Mouse (Mus musculus) heart, adult 18-20 months (tissue): ENCODE results near the gene Fmn2. TPM values are rescaled to one million over a fixed set of nuclear protein-coding genes. Genes with fewer than 3 reads are reported as not detected.

Experiments used
- DNase-seq, 2 experiments: peaks; one replicate each; pipeline ENCODE4 v3.0.0; 2021 to 2022; ENCODE audit warnings: mixed read lengths in 1 of 2
- long read RNA-seq, 2 experiments: library from polyadenylated mRNA; stranded (forward); transcript quantifications; one replicate each; pipeline ENCODE4 v2.0.0; 2021
- total RNA-seq, 2 experiments: library from RNA; stranded (reverse); gene quantifications; 2 replicates each; pipeline ENCODE4 v1.2.3; 2021

Gene Fmn2
- under 1 TPM; 0.27 to 0.46 TPM for total RNA-seq
- long read RNA-seq, experiment 1, result 0 reads
- long read RNA-seq, experiment 2, result 0 reads

GRCm38 (mm10) chr1:174501661-174502030, at the start of gene Fmn2:
Fmn2 (plus strand) TSS chr1:174501825.
- DNase-seq, result peak; percentile 39 to 40

GRCm38 (mm10) chr1:174455100-174455499, 46.5 kb upstream of the Fmn2 start:
- DNase-seq, result no peak

- no peak for DNase-seq
Observed at GRCm38 (mm10) chr1:174465385-174465784, 36.2 kb upstream of the Fmn2 start.

- peak in 1 of 2 experiments; percentile 9 for DNase-seq
Observed at GRCm38 (mm10) chr1:174466240-174466639, 35.4 kb upstream of the Fmn2 start.

- peak; percentile 18 to 29 for DNase-seq
Observed at GRCm38 (mm10) chr1:174469736-174470135, 31.9 kb upstream of the Fmn2 start.

GRCm38 (mm10) chr1:174482567-174482966, 19.1 kb upstream of the Fmn2 start:
- no peak for DNase-seq

GRCm38 (mm10) chr1:174500064-174500463, 1.6 kb upstream of the Fmn2 start:
- DNase-seq, result no peak

GRCm38 (mm10) chr1:174501011-174501410, 614 bp upstream of the Fmn2 start:
- DNase-seq, result no peak

GRCm38 (mm10) chr1:174502031-174502845, 613 bp downstream of the Fmn2 start:
- peak in 1 of 2 experiments; percentile 22 for DNase-seq

- DNase-seq, result peak in 1 of 2 experiments; percentile 7
Observed at GRCm38 (mm10) chr1:174502846-174503745, 1.5 kb downstream of the Fmn2 start.

- no peak for DNase-seq
Observed at GRCm38 (mm10) chr1:174508571-174509110, 7.0 kb downstream of the Fmn2 start.

- no peak for DNase-seq
Observed at GRCm38 (mm10) chr1:174513419-174513818, 11.8 kb downstream of the Fmn2 start.

- DNase-seq, result no peak
Observed at GRCm38 (mm10) chr1:174521976-174522770, 20.5 kb downstream of the Fmn2 start.

GRCm38 (mm10) chr1:174522809-174523511, 21.3 kb downstream of the Fmn2 start:
- no peak for DNase-seq

GRCm38 (mm10) chr1:174523512-174523828, 21.8 kb downstream of the Fmn2 start:
- DNase-seq, result no peak

GRCm38 (mm10) chr1:174536742-174537453, 35.3 kb downstream of the Fmn2 start:
- no peak for DNase-seq

GRCm38 (mm10) chr1:174537491-174537890, 35.9 kb downstream of the Fmn2 start:
- no peak for DNase-seq

- no peak for DNase-seq
Observed at GRCm38 (mm10) chr1:174548291-174548690, 46.7 kb downstream of the Fmn2 start.

GRCm38 (mm10) chr1:174553272-174554007, 51.8 kb downstream of the Fmn2 start:
- peak; percentile 11 to 38 for DNase-seq

GRCm38 (mm10) chr1:174555412-174555811, 53.8 kb downstream of the Fmn2 start:
- DNase-seq, result no peak
